12 mouse cellular contexts compared by ENCODE assay signal in the genomic region with DNA sequence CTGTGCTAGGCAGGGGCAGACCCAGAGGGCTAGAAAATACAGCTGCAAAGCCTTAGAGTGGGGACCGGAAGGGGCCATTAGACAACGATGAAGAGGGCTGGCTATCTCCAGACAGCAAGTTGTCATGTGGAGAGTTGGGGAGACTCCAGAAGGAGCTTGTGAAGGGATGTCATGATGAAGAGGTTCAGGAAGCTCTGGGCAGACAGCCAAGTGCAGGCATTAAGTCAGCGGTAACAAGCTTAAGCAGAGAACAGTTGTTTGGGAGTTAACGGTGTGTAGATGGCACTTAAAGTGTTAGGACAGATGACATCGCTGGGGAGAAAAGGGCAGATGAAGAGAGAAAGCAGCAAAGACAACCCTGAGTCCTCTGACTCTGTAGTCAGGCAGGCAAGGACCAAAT. TPM values are rescaled to one million over a fixed set of nuclear protein-coding genes. Genes with fewer than 3 reads are reported as not detected.
DNase-seq lines count a peak whose midpoint lies in the region; ATAC-seq and TF ChIP-seq lines count a peak whose summit lies in the region.
"Had no signal": no experiment of that assay in that cellular context is flagged by ENCODE, and none has a peak within 500 bp of the region (broad histone marks: within the 10 kb centered on the region; RNA-seq: fewer than 3 reads in every experiment).

No protein-coding gene starts in this region.

- H3K27me3 ChIP-seq in hindbrain, embryonic 15.5 days = no peaks in the 10 kb centered on the region
- H3K27me3 ChIP-seq in hindbrain, embryonic 10.5 days (ENCODE audit: insufficient read depth, poor library complexity, severe bottlenecking) = no peaks in the 10 kb centered on the region
- H3K27me3 ChIP-seq in megakaryocyte, embryonic 14.5 days (replicated peaks) = peaks cover 4% of the 10 kb centered on the region
- H3K27me3 ChIP-seq in thymus, adult 2 months (ENCODE audit: control insufficient read depth, insufficient read depth, low read length) = no peaks in the 10 kb centered on the region

- 46% methylated on average over 5 of the region's 5 CpGs for WGBS in hindbrain, embryonic 15.5 days
- WGBS in hindbrain, embryonic 10.5 days = 92% methylated on average over 5 of the region's 5 CpGs
- 76% methylated on average over 5 of the region's 5 CpGs for WGBS in thymus, adult 2 months

- H3K27ac ChIP-seq in hindbrain, embryonic 15.5 days (replicated peaks) = no peak overlapping the region
- H3K27ac ChIP-seq in hindbrain, embryonic 10.5 days = no peak overlapping the region
- H3K27ac ChIP-seq in thymus, adult 2 months (ENCODE audit: control insufficient read depth, insufficient read depth, low read length) = no peak overlapping the region
- H3K27ac ChIP-seq: gastrocnemius, adult 2 months; limb, embryonic 10.5 days had no signal

- H3K4me3 ChIP-seq in hindbrain, embryonic 15.5 days = no peak overlapping the region
- no peak overlapping the region for H3K4me3 ChIP-seq in hindbrain, embryonic 10.5 days
- peak overlapping the region; percentile 36 for H3K4me3 ChIP-seq in megakaryocyte, embryonic 14.5 days (replicated peaks)
- H3K4me3 ChIP-seq in thymus, adult 2 months (ENCODE audit: control insufficient read depth, insufficient read depth, low read length) = no peak overlapping the region
- H3K4me3 ChIP-seq: gastrocnemius, adult 2 months; limb, embryonic 10.5 days had no signal

- H3K4me2 ChIP-seq in hindbrain, embryonic 15.5 days = no peak overlapping the region

- H3K9ac ChIP-seq in hindbrain, embryonic 15.5 days = no peak overlapping the region
- H3K9ac ChIP-seq: liver, postnatal 0 days had no signal

- intact Hi-C loops in left cerebral cortex, postnatal 36 days (cut with DNase I) = no loop called here

- no peaks in the 10 kb centered on the region for H3K9me3 ChIP-seq in hindbrain, embryonic 15.5 days
- peaks cover 7% of the 10 kb centered on the region; the same call in 1 of the 2 replicates for H3K9me3 ChIP-seq in hindbrain, embryonic 10.5 days
- H3K9me3 ChIP-seq in megakaryocyte, embryonic 14.5 days = peaks cover 12% of the 10 kb centered on the region
- H3K9me3 ChIP-seq: limb, embryonic 10.5 days had no signal

- no peak for TF ChIP-seq CTCF in brain, embryonic 14.5 days (IDR thresholded peaks at IDR 0.05; ENCODE audit: borderline replicate concordance, extremely low read depth, insufficient read depth, insufficient read length)
- TF ChIP-seq CTCF in thymus, adult 2 months (IDR thresholded peaks at IDR 0.05; ENCODE audit: borderline replicate concordance, control insufficient read depth, extremely low read depth, insufficient read depth, low read length, poor library complexity) = no peak

- 0 out of 2 replicates have a peak, but pooled peaks cover 6% of the 10 kb centered on the region for H3K4me1 ChIP-seq in hindbrain, embryonic 15.5 days (replicated peaks)
- H3K4me1 ChIP-seq in hindbrain, embryonic 10.5 days (replicated peaks) = no peaks in the 10 kb centered on the region
- H3K4me1 ChIP-seq in megakaryocyte, embryonic 14.5 days = peaks cover 21% of the 10 kb centered on the region
- H3K4me1 ChIP-seq in thymus, adult 2 months (replicated peaks; ENCODE audit: control insufficient read depth, insufficient read depth, low read length) = no peaks in the 10 kb centered on the region
- H3K4me1 ChIP-seq: limb, embryonic 10.5 days had no signal

- TF ChIP-seq POLR2A in brain, embryonic 14.5 days (IDR thresholded peaks at IDR 0.05; ENCODE audit: borderline replicate concordance, extremely low read depth, insufficient read depth, insufficient read length, poor library complexity, severe bottlenecking) = no peak
- TF ChIP-seq POLR2A in thymus, adult 2 months (IDR thresholded peaks at IDR 0.05; ENCODE audit: control insufficient read depth, extremely low read depth, insufficient read depth, low read length, poor library complexity) = no peak

- peak; percentile 48; the same call in 1 of the 2 replicates for ATAC-seq in hindbrain, embryonic 15.5 days (ENCODE audit: low FRiP score, low read depth)
- no peak for ATAC-seq in megakaryocyte, adult 5-6 weeks (ENCODE audit: poor library complexity, severe bottlenecking)
- ATAC-seq: liver, postnatal 0 days had no signal

- no peaks in the 10 kb centered on the region for H3K36me3 ChIP-seq in hindbrain, embryonic 15.5 days
- no peaks in the 10 kb centered on the region for H3K36me3 ChIP-seq in hindbrain, embryonic 10.5 days
- no peaks in the 10 kb centered on the region for H3K36me3 ChIP-seq in megakaryocyte, embryonic 14.5 days (replicated peaks; ENCODE audit: low read length)
- H3K36me3 ChIP-seq in thymus, adult 2 months (ENCODE audit: control insufficient read depth, insufficient read depth, low read length) = no peaks in the 10 kb centered on the region
- H3K36me3 ChIP-seq: limb, embryonic 10.5 days had no signal

- no peak for DNase-seq in hindbrain, embryonic 10.5 days (ENCODE audit: low spot score)
- peak; percentile 82 for DNase-seq in brain, embryonic 14.5 days (ENCODE audit: low read depth)
- DNase-seq in cerebellum, adult 9-11 months = peak; percentile 67
- no peak for DNase-seq in thymus, adult 2 months
- DNase-seq in left cerebral cortex, postnatal 36 days (ENCODE audit: low spot score in 2 of 2) = no peak
- DNase-seq: gastrocnemius, adult 2 months; liver, postnatal 0 days had no signal

RNA-seq across cellular contexts. Expression of a gene that starts 13.7 kb away (rescaled TPM):
- 38.8 and 46.4 TPM in 2 replicates for polyA plus RNA-seq in hindbrain, embryonic 15.5 days (2015; fragmentation: Nextera tagmentation; extraction: Ambion mirVana)
- 2.1 and 5.5 TPM in 2 replicates for polyA plus RNA-seq in hindbrain, embryonic 10.5 days (2016; fragmentation: Nextera tagmentation; extraction: Ambion mirVana)
- 1.1 and 2.0 TPM in 2 replicates for polyA plus RNA-seq in megakaryocyte, embryonic 14.5 days (2012; ENCODE audit: insufficient read depth, low replicate concordance)
- total RNA-seq in megakaryocyte, adult 5-6 weeks (2015) = 0.14 TPM in 1 of 2 replicates, not detected in the other
- total RNA-seq in megakaryocyte, adult 5-6 weeks (2017) = 0.15 and 0.37 TPM in 2 replicates
- 113 and 127 TPM in 2 replicates for polyA plus RNA-seq in brain, embryonic 14.5 days (2012; rRNA removed)
- polyA plus RNA-seq in thymus, adult 2 months (2012; rRNA removed) = 0.61 and 0.92 TPM in 2 replicates
- total RNA-seq in left cerebral cortex, postnatal 36 days (2021) = 10 to 100 TPM; 73.0 to 81.2 TPM
- total RNA-seq: hematopoietic stem cell, adult 5-6 weeks had no signal

Comparison
In these comparisons a context has a peak if more than half of its experiments do, and no peak if none do; other contexts are left out.
1. DNase-seq: peak in brain, embryonic 14.5 days (single experiment) and cerebellum, adult 9-11 months (single experiment); none in hindbrain, embryonic 10.5 days (single experiment), thymus, adult 2 months (single experiment) and left cerebral cortex, postnatal 36 days (0 of 2).